Mouse (Mus musculus): Measurements from ENCODE around the gene Tmem63b. TPM values are rescaled to one million over a fixed set of nuclear protein-coding genes. Genes with fewer than 3 reads are reported as not detected.

Tmem63b gene
- polyA plus RNA-seq, 1 experiment from 2014 or later: 177 TPM

Other genes with a start within 250 kb of the Tmem63b start
- 1.6 TPM in 2 replicates for gene Spats1, start 211.5 kb downstream of the Tmem63b start, polyA plus RNA-seq (2015; fragmentation: Nextera tagmentation; extraction: Ambion mirVana)
- 19.7 and 20.5 TPM in 2 replicates for gene Aars2, start 180.1 kb downstream of the Tmem63b start, polyA plus RNA-seq (2015; fragmentation: Nextera tagmentation; extraction: Ambion mirVana)
- gene Tcte1, start 163.5 kb downstream of the Tmem63b start, polyA plus RNA-seq (2015; fragmentation: Nextera tagmentation; extraction: Ambion mirVana): 6.0 and 6.2 TPM in 2 replicates
- gene Tmem151b, start 137.2 kb downstream of the Tmem63b start, polyA plus RNA-seq (2015; fragmentation: Nextera tagmentation; extraction: Ambion mirVana): 32.1 and 33.9 TPM in 2 replicates
- gene Nfkbie, start 131.2 kb downstream of the Tmem63b start, polyA plus RNA-seq (2015; fragmentation: Nextera tagmentation; extraction: Ambion mirVana): 3.5 and 5.3 TPM in 2 replicates
- 85.5 and 93.4 TPM in 2 replicates for gene Slc35b2, start 123.0 kb downstream of the Tmem63b start, polyA plus RNA-seq (2015; fragmentation: Nextera tagmentation; extraction: Ambion mirVana)
- gene Hsp90ab1, start 113.6 kb downstream of the Tmem63b start, polyA plus RNA-seq (2015; fragmentation: Nextera tagmentation; extraction: Ambion mirVana): 1,488 and 1,537 TPM in 2 replicates
- 30.7 and 33.0 TPM in 2 replicates for gene Slc29a1, start 87.3 kb downstream of the Tmem63b start, polyA plus RNA-seq (2015; fragmentation: Nextera tagmentation; extraction: Ambion mirVana)
- not detected in 2 replicates for gene Mymx, start 84.8 kb downstream of the Tmem63b start, polyA plus RNA-seq (2015; fragmentation: Nextera tagmentation; extraction: Ambion mirVana)
- 0.65 and 1.2 TPM in 2 replicates for gene Capn11, start 27.6 kb downstream of the Tmem63b start, polyA plus RNA-seq (2015; fragmentation: Nextera tagmentation; extraction: Ambion mirVana)
- gene Mrpl14, start 583 bp downstream of the Tmem63b start, polyA plus RNA-seq (2015; fragmentation: Nextera tagmentation; extraction: Ambion mirVana): 118 and 124 TPM in 2 replicates
- gene 1600014C23Rik, start 46.9 kb upstream of the Tmem63b start, polyA plus RNA-seq (2015; fragmentation: Nextera tagmentation; extraction: Ambion mirVana): 0.61 TPM in 1 of 2 replicates, not detected in the other

Data from midbrain, embryonic 15.5 days (tissue).